Mouse (Mus musculus) kidney, adult 2 months (tissue): ENCODE measurements around the gene Pik3ca.

Experiments used
- CTCF ChIP-seq: fragments of 200-500 bp; conservative IDR thresholded peaks from 2 replicates; pipeline ENCODE4 v1.5.1; 2011; ENCODE audit warnings: low read depth, mild to moderate bottlenecking, control low read depth, low read length, moderate library complexity, mixed read lengths; ENCODE audit not compliant: insufficient read depth, insufficient read length
- POLR2A ChIP-seq: fragments of 200-500 bp; IDR thresholded peaks from one replicate; pipeline ENCODE4 v1.6.1; 2011; ENCODE audit warnings: low read depth, low read length, control low read depth

DNA sequence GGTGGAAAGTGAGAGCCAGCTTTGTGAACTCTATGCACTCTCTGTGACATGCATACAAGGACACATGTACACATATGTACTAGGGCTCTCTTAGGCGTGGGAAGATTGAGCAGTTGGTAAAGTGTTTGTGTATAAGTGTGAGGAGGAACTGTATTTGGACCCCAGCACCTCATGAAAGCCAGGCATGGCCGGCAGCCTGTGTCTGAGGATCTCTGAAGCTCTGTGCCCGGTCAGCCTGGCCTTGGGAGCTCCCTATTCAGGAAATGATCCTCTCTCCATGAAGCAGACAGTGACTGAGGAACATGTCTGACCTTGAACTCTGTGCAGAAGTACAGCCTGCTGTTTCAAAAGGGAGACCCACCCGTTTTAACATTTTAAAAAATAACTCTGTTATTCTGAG is 41.2 kb downstream of the Pik3ca start:
- TF ChIP-seq POLR2A (no peak), CTCF (no peak)
